Mouse (Mus musculus) olfactory bulb, adult 2 months (tissue): ENCODE data around the gene Edn1.

Experiments
- CTCF ChIP-seq: fragments of 200-500 bp; IDR thresholded peaks from 2 replicates; pipeline ENCODE4 v1.5.1; 2012; ENCODE audit warnings: low read depth, mild to moderate bottlenecking, low read length, moderate library complexity; ENCODE audit not compliant: insufficient read depth
- POLR2A ChIP-seq: fragments of 200-500 bp; IDR thresholded peaks from 2 replicates; pipeline ENCODE4 v1.6.1; 2012; ENCODE audit warnings: mild to moderate bottlenecking, low read depth, low read length, moderate library complexity; ENCODE audit not compliant: insufficient read depth

DNA sequence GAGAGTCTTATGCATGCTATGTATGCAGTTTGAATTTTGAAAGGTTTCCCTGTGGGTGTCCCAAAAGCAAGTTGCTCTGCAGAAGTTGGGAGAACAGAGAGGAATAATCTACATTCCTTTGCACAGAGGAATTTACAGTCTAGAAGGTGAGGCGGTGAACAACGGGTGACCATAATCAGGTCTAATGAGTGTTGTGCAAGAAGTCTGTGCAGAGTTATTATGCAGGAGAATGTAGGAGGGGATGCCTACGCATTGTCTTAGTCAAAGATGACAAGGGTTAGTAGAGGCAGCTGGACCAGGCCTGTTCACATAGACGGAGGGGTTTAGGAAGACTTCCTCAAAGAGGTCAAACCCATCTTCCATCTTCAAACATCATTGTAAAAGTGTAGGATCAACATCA is 14.5 kb upstream of the Edn1 start:
- no peak for TF ChIP-seq CTCF
- no peak for TF ChIP-seq POLR2A
